In the genomic region with DNA sequence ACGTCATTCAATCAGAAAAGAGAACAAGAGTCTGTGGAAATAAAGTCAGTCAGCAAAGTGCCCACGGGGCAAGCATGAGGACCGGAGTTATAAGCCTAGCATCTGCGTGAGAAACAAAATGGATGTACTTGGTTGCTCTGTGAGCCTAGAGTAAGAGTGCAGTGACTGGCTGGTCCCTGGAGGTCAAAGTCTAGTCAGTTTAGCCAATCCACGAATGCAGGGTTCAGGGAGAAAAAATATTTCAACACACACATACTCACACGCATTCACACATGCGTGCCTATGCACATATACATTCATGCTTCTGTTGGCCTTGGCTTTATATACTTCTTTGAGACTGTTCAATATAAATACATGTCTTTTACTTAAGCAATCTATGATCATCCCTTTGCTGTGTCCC, we compare ENCODE assay signal across 21 mouse cellular contexts.
"Had no signal": no experiment of that assay in that cellular context is flagged by ENCODE, and none has a peak within 500 bp of the region (broad histone marks: within the 10 kb centered on the region; RNA-seq: fewer than 3 reads in every experiment).

No protein-coding gene starts in this region.

- H3K9me3 ChIP-seq: lung, embryonic 15.5 days; megakaryocyte, embryonic 14.5 days; midbrain, embryonic 12.5 days; neural tube, embryonic 13.5 days; neural tube, embryonic 15.5 days had no signal

- H3K9ac ChIP-seq: liver, embryonic 14.5 days; lung, embryonic 15.5 days; midbrain, embryonic 12.5 days; neural tube, embryonic 13.5 days; neural tube, embryonic 15.5 days had no signal

- H3K27ac ChIP-seq: liver, embryonic 14.5 days; lung, embryonic 15.5 days; macrophage; midbrain, embryonic 12.5 days; neural tube, embryonic 13.5 days; neural tube, embryonic 15.5 days had no signal

- H3K36me3 ChIP-seq: lung, embryonic 15.5 days; midbrain, embryonic 12.5 days; neural tube, embryonic 13.5 days; neural tube, embryonic 15.5 days had no signal

- H3K27me3 ChIP-seq: lung, embryonic 15.5 days; megakaryocyte, embryonic 14.5 days; midbrain, embryonic 12.5 days; neural tube, embryonic 13.5 days; neural tube, embryonic 15.5 days had no signal

- DNase-seq: liver; lung, adult 2 months; lung, postnatal 14 days; lung, postnatal 36 days; midbrain, embryonic 14.5 days; retina, postnatal 1 day; right cerebral cortex, adult 18-20 months; right cerebral cortex, postnatal 25 days; right cerebral cortex, postnatal 4 days; spleen, adult 18-20 months; thymus, adult 18-20 months; thymus, postnatal 14 days; thymus, postnatal 36 days had no signal

- H3K4me3 ChIP-seq: lung, embryonic 15.5 days; megakaryocyte, embryonic 14.5 days; midbrain, embryonic 12.5 days; neural tube, embryonic 13.5 days; neural tube, embryonic 15.5 days had no signal

- H3K4me1 ChIP-seq: midbrain, embryonic 12.5 days; neural tube, embryonic 13.5 days; neural tube, embryonic 15.5 days had no signal

- ATAC-seq: lung, postnatal 0 days had no signal

- H3K4me2 ChIP-seq: lung, embryonic 15.5 days; midbrain, embryonic 12.5 days; neural tube, embryonic 13.5 days; neural tube, embryonic 15.5 days had no signal
